Mouse (Mus musculus) brain, embryonic 14.5 days (tissue): ENCODE measurements at regions not wholly inside any gene's neighbourhood (a gene's known extent, or its start where the extent isn't known, plus 50 kb on each side); places are given as distances from the start of the nearest gene placed in this dataset.

Source experiments
- CTCF ChIP-seq: fragments of 200-500 bp; IDR thresholded peaks from 2 replicates; pipeline ENCODE4 v1.5.1; 2012; ENCODE audit warnings: inconsistent platforms, mild to moderate bottlenecking, moderate library complexity, borderline replicate concordance; ENCODE audit not compliant: insufficient read depth, insufficient read length; ENCODE audit errors: extremely low read depth
- POLR2A ChIP-seq: fragments of 200-500 bp; IDR thresholded peaks from 2 replicates; pipeline ENCODE4 v1.6.1; 2012; ENCODE audit warnings: mild to moderate bottlenecking, inconsistent platforms, borderline replicate concordance; ENCODE audit not compliant: poor library complexity, insufficient read depth, insufficient read length, severe bottlenecking; ENCODE audit errors: extremely low read depth

DNA sequence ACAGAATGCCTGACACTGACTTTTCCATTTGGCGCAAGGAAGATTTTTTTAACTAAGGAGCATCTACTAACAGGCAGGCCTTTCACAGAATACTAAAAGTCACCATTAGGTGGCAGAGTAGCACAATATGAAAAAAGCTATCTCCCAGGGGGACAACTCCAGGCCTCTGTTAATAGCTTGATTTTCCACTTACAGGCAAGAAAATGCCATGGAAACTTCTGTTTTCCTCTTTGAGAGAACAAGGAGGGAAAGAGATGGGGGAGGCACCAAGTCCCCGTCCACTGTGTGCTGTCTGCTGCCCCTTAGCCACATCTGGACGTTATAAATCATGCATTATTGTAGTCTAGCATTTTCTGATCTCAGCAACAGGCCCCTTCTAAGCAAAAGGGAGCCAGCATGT is 320.3 kb downstream of the Icos start:
- TF ChIP-seq CTCF (peak; percentile 50; the same call in 1 of the 2 replicates), POLR2A (no peak)
